Mouse (Mus musculus) kidney, adult 11 months (tissue): ENCODE measurements around the gene Zfp598.
A peak's percentile ranks its signal among the peaks of the same experiment; 100 is the strongest.
"Not testable (repeated sequence)": the region's sequence is repeated elsewhere in the genome, so short reads cannot be mapped to it uniquely, and the experiment has no call there.

Experiments
- DNase-seq: peaks from one replicate; pipeline ENCODE4 v3.0.0; 2022

Gene Zfp598

DNA sequence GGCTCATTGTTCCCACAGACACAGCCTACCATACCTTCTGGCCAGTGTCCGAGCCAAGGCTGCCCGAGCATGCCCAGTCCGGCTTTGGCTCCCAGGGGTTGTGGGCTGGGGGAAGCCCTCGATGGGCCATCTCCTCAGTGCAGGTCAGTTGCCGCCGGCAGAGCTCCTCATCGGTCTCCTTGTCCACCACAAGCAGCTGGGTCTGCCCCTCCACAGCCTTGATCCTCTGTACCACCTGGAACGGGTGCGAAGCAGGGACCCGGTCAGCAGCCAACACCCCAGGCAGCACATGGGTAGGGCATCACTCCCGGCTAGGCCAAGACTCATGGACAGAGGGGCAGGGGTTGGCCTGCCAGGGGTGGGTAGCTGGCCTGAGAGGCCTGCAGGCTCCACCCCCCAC lies 22.0 kb upstream of the Zfp598 start:
- no peak for DNase-seq

DNA sequence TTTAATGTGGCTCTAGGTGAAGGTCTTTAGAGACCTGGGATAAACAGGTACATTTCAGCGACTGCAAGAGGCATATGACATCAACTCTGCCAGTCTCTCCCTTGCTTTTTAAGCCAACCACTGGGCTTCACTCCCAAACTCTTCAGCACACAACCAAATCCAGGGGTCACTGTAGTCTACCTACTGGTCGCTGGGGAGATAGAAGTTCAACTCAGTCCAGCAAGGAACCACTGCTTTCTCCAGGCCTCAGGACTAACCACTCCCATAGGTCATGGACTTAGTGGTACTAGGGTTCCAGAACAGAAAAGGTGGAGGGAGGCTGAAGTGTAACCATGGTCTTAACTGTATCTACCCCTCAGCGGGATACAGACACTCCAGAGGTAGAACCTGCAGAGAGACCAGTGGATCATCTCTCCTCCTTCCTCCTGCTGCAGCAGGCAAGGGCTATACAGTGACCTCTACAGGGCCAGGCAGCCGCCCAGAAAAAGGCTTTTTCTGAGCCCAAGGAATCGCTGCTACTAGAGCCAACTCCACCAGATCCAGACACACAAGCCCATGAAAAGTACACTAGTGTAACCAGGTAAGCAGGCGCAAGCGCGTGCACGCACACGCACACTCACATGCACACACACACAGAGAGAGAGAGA lies 20.6 kb upstream of the Zfp598 start:
- DNase-seq, result no peak

DNA sequence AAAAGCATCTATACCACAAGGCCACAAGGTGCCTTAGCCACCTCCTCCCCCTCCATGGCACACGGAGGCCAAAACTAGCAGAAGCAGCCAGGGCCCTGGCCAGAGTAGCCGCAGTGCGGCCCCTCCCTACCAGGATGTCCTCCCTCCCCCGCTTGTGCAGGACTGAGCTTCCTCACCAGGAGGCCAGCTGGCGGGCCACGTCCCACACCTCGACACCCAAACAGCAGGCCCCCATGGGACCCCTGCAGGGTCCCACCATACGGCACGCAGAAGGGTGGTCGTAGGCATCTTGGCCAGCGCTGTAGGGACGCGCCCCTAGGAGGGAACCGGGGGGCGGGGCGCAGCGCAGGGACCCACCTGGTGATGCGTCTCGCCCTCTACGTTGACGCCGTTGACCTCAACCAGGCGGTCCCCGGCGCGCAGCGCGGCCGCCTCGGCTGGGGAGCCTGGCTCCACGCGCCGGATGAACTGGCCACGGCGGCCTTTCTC lies 19.9 kb upstream of the Zfp598 start:
- no peak for DNase-seq

DNA sequence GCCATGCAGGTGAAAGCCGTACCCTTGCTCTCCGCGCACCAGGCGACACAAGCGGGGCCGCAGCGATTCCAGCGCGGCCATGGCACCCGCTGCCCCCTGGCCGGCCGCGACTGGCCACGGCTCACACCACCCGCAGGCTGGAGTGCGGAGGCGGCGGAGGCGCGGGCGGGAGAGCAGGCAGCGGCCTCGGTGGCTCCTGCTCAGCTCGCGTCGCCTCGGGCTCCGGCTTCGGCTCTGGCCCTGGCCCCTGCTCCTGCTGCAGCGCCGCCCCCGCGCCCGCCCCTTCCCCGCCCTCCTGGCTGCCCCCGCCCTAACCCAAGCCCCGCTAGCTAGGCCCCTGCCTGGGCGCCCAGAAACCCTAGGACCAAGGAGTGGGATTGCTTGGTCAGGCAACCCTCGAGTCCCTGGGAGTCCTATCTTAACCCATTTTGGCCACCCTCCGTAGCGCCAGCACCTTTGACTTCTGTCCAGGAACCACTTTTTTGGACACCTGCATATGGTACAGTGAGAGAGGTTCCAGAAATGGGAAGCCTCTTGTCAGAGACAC lies 19.3 kb upstream of the Zfp598 start, which contains the start of gene Slc9a3r2:
Gene Slc9a3r2 (minus strand): TSS at position 258 of the 547 bp plus-strand sequence.
- DNase-seq, result no peak

DNA sequence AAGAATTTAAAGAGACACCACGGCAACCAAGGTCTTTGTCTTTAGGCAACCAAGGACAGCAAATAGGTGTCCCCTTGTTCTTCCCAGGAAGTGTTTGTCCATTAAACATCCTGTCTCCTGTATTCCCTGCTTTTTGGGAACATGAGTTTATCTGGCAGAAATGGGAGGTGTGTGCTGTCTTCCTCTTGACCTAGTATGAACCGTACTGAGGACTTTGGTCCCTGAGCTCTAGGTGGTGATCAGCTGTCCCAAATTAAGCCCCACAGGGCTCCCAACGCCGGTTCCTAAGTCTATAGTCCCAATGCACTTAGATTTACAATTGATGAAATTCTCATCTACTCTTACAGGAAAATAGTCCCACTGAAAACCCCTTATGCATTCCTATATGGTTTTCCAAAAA lies 18.7 kb upstream of the Zfp598 start:
- DNase-seq, result no peak

DNA sequence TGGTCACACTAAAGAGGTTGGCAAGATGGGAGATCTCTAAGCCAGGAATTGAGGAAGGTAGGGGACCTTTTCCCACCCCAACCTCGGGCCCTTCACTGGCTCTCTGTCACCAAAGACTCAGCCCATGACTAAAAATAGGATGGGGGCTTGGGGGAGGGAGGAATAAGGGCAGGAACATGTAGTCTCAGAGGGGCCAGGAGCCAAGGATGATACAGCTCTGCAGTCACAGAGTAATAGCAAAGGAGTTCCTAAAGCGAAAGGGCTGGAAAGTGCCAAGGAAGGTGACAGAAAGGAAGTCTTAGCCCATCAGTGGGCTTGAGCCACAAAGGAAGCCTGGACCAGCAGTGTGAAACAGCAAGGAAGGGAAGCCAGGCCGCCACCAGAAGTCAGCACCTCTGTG lies 17.7 kb upstream of the Zfp598 start:
- no peak for DNase-seq

DNA sequence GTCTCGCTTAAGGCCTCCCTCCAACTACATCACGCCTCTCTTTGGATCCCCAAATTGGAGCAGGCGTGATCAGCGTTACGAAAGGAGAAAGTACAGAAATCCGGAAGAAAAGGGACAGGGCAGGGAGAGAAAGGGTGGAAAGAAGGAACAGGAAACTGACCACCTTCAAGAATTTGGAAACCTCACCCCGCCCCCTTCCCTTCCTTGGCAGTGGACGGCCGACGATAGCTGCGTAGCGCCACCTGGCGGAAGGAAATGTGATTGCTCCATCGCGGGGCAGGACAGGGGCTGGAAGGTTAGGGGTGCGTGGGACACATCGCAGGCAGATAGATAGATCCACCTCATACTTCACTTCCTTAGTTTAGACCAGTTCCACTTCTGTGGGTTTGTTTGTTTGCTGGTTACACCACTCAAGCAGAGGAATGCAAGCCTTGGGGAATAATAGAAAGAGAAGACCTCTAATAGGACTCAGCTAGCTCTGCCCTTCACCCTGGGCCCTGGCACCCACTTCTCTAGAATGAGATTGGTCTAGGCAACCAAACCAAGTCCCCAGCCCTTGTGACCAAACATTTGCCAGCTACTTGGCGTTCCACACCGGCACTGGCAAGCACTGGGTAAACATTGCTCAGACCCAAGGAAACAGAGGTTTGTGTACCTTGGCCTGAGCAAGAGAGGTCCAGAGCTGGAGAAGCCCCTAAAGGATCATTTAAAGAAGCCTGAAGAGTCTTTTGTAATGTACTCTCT lies 15.3 kb upstream of the Zfp598 start:
- DNase-seq, result peak; percentile 57

DNA sequence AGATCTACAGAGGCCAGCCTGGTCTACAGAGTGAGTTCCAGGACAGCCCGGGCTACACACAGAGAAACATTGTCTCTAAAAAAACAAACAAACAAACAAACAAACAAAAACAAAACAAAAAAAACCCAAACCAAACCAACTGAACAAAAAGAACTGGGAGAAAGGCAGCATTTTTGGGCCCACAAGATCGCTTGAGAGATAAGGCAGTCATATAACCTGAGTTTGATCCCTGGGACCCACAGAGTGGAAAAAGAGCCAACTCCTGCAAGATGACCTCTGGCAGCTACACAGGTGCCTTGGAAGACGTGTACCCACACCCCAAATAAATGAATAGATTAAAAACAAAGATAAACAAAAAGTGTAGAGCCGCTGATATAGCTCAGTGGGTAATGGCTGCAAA lies 14.5 kb upstream of the Zfp598 start:
- no peak for DNase-seq

DNA sequence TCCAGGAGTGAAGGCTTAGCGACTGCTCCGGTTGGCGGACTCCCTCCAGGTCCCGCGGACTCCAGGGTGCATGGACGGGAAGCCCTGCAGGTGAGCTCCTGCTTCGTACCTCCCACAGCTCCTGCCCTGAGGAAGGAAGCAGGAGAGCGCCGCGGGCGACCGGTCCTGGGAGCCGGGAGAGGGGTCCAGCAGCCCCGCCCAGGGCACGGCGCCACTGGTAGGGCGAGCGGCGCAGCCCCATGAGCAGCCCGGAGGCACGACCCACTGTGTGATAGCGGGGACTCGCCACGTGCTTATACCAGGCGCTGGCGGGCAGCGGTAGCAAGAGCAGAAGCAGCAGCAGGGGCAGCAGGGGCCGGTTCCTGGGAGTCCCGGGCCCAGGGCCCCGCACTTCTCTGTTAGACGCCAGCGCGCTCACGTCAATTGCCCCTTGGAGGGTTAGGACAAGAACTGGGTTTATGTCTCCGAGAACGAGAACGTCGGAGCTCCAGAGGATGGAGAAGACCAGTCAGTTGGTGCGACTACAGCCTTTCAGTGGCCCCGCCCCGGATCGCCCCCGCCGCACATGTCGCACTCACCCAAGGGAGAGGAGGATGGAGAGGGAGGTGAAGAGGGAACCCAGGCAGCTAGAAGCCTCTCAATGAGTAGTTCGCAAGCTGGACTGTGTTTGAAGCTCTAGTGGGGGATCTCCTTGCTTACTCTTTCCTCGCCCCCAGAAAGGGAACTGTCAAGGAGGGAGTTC lies 11.3 kb upstream of the Zfp598 start, which contains the start of gene Npw:
Gene Npw (minus strand): TSS at position 441 of the 742 bp plus-strand sequence.
- DNase-seq, result no peak

DNA sequence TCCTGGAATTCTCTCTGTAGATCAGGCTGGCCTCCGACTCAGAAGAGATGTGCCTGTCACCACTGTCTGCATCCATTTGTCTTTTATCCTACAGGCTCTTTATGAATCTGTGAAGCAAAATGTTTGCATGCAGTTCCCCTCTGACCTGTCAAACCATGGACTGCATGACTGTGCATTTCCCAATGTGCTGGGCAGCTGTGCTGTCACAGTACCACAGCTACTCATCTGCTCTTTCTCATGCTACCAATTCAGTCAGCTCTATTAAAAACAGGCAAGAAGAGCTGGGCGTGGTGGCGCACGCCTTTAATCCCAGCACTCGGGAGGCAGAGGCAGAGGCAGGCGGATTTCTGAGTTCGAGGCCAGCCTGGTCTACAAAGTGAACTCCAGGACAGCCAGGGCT lies 2.5 kb upstream of the Zfp598 start:
- not testable (repeated sequence) for DNase-seq

DNA sequence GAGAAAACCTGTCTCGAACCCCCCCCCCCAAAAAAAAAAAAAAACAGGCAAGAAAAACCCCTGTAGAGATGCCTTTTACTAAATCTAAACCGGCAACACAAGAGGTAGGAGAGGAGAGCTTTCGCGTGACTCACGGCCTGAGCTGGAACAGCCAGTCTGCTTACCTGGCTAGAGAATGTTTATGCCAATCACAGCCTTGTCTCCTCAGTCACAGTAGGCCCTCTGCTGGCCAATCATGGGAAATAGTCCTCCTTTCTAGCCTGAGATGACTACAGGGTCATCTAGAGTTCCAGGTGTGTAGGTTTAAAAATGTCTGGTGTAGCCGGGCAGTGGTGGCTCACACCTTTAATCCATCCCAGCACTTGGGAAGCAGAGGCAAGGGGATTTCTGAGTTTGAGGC lies 2.1 kb upstream of the Zfp598 start:
- DNase-seq, result peak; percentile 77

DNA sequence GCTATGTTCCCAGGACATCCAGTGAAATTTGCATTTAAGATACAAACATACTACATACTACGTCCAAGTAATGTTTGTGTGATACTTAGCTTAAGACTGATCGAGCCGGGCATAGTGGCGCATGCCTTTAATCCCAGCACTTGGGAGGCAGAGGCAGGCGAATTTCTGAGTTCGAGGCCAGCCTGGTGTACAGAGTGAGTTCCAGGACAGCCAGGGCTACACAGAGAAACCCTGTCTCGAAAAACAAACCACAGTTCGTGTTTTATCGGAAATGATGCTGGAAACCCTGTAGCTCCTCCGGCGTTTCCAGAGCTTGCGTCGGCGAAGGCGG lies 308 bp upstream of the Zfp598 start:
- DNase-seq, result not testable (repeated sequence)

DNA sequence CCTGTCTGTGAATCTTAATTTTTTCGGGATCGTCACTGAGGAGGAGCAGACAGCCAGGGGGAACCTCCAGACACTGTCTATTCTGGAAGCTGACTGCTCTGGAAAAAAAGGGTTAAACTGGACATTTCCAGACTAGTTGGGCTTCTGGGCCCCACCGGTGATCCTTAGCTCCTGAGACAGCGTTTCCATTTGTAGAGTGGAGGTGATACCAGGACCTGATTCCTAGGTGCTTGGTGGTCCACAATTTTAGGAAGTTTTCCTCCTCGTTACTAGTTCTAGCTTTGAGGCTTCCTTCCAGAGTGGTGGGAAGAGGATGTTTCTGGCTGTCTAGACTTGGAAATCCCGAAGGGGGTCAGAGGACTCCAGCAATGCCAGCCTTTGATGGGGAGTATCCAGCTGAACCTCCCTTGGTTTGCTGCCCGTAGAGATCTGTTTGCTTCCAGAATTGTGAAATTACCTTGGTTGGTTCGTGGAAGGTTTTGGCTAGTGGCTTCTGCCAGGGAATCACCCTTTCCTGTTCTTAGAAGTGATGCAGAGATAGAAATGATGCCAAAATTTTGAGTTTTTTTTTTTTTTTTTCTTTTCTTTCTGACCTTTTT lies 858 bp downstream of the Zfp598 start:
- no peak for DNase-seq

DNA sequence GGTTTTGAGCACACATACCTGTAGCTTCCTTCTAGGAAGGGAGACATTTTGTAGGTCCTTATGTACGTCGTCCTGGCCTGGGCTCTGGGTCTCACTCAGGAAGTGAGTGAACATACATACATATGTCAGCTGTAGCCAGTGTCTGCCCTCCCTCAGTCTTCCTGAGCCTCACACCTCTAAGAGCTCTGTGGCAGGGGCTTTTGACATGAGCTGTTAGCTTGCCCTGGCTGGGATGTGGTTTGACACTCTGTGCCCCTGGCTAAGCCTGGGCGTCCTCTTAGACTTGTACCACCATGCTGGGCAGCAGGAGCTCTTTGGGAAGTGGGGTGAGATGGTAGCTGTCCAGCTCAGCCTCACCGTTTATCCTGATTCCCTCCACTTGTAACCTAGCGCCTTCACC lies 1.9 kb downstream of the Zfp598 start:
- DNase-seq, result no peak

DNA sequence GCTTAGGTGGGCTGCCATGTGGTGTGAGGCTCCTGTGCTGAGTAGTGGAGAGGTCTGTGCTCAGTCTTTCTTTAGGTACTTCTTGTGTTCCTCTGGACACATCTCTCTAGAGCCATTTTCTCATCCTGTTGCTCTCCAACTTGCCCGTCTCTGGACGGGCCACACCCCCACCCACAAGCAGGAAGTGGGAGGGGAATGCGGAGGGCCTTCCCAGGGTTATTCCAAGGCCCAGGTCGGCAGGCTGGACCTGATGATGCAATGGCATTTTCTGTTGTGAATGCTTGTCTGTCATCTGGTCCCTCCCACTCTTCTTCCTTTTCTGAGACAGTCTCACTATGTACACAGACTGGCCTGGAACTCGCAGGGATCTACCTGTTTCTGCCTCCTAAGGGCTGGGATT lies 2.7 kb downstream of the Zfp598 start:
- DNase-seq, result peak; percentile 68

DNA sequence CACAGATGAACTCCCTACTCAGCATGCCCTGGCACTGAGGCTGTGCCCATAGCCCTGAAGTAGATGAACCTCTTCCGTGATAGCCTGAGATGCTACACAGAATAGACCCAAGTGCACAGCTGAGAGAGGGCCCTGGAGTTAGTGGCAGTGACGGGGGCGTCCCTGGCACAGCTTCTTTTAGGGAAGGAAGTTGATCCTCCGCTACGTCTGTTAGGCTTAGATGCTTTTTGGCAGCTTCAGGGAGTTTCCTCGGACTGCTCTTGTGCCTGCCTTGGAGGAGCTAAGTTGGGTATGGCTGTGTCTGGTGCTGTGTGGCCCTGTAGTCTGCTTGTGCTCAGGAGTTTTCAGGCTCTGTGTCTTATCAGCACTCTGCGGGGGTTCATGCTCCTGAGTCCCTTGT lies 4.8 kb downstream of the Zfp598 start:
- DNase-seq, result no peak

DNA sequence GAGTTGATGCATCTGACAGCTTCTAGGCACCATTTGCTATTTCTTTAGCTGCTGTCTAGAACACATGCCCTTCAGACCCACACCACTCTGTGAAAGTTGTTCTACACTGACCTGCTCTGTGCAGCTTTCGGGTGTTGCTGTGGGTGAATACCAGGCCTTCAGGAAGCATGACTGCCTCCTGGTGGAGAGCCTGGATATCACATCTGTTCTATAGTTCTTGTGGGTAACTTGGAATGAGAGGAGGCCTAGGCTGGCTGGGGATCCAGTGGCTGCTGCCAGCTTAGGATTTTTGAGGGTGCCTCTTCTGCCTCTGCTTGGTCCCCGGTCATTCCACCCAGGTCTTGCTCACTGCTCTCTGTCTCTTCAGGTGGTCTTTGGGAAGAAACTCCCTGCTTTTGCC lies 6.7 kb downstream of the Zfp598 start:
- no peak for DNase-seq

DNA sequence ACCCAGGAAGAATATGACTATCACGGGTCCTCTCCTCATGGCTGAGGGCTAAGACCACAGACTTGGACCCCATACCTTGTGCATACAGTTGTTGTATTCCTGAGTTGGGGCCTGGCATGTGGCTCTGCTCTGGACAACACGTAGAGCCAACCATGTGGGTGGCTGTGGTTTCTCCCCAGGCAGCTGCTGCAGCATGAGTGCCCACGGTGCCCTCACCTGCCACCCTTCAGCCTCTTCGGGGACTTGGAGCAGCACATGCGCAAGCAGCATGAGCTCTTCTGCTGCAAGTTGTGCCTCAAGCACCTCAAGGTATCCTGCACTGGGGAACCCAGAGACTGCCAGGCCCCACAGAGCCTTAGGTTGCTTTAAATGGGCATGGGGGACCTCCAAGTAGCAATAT lies 7.4 kb downstream of the Zfp598 start:
- DNase-seq, result no peak

DNA sequence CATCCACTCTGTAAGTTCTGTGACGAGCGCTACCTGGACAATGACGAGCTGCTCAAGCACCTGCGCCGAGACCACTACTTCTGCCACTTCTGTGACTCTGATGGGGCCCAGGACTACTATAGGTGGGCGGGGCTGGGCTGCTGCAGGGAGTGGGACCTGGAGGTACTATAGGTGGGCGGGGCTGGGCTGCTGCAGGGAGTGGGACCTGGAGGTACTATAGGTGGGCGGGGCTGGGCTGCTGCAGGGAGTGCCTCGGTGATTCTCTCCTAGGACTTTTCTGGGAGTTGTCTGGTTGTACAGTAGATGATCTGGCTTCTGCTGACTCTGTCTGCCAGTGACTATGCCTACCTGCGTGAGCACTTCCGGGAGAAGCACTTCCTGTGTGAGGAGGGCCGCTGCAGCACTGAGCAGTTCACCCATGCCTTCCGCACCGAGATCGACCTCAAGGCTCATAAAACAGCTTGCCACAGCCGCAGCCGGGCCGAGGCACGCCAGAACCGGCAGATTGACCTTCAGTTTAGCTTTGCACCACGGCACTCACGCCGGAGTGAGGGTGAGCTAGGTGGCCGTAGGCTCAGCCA lies 8.1 kb downstream of the Zfp598 start:
- DNase-seq, result no peak

DNA sequence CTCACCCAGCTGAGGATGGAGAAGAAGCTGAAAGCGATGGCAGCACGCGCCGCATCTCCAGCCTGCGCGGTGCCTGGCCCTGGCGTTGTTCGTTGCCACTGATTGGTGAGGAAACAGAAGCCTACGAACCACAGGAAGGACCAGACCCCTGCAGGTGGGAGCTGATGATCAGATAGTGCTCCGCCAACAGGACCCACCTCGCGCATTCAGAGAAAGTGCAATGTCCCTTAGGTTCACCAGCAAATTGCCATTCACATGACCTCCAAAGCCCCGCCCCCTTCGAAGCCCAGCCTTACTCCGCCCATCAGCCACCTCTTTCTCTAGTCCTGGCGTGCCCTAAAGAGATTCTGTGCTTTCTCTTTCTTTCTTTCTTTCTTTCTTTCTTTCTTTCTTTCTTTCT lies 17.0 kb downstream of the Zfp598 start:
- DNase-seq, result peak; percentile 49

DNA sequence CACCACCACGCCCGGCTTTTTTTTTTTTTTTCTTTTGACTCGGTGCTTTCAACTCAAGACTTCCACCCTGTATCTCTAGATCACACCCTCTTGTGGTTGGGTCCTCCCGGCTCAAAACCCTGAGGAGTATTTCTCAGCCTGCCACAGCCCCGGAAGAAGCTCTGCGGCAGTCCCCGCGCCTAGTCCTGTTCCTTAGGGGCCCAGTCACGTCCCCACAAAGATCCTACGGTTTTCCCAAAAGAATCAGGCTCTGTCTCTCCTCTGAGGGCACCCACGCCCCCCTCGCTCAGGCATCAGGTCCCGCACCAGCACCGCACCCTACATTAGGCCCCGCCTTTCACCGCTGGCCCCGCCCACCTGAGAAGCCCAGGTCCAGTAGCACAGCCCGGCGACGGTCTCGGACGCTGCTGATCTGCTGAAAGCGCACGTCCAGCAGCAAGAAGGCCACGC lies 17.7 kb downstream of the Zfp598 start:
- DNase-seq, result no peak

DNA sequence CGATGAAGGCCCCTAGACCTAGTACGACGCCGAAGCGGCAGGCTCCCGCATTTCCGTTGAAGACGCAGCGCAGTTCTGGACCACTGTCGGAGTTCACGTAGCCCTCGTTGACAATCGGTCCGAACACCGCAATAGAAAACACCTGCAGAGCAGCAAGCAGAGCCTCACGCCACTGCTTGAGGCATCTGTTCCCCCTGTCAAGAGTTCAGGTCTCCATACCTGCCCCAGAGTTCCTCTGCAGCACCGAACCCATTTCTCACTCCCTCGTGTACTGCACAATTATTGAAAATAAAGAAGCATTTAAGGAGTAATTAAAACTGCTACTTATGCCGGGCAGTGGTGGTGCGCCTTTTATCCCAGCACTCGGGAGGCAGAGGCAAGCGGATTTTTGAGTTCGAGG lies 18.1 kb downstream of the Zfp598 start:
- no peak for DNase-seq
